Mouse (Mus musculus) myocyte (in vitro differentiated cells): ENCODE data around the gene Ccdc182. TPM values are rescaled to one million over a fixed set of nuclear protein-coding genes. Genes with fewer than 3 reads are reported as not detected.

ENCODE experiments used
- H3K27me3 ChIP-seq: one replicate; pipeline ENCODE4 v1.6.1; 2011; ENCODE audit not compliant: control insufficient read depth, insufficient read depth, insufficient read length
- H3K36me3 ChIP-seq: one replicate; pipeline ENCODE4 v1.6.1; 2011; ENCODE audit not compliant: control insufficient read depth, insufficient read depth
- H3K4me2 ChIP-seq: one replicate; pipeline ENCODE4 v1.6.1; 2011; ENCODE audit warnings: low read depth, control low read depth
- H3K4me3 ChIP-seq: one replicate; pipeline ENCODE4 v1.5.1; 2011; ENCODE audit warnings: mild to moderate bottlenecking, control low read depth, moderate library complexity
- H3K79me2 ChIP-seq: one replicate; pipeline ENCODE4 v1.6.1; 2011; ENCODE audit not compliant: control insufficient read depth, insufficient read depth
- H3ac ChIP-seq: one replicate; pipeline ENCODE4 v1.6.1; 2011; ENCODE audit not compliant: control insufficient read depth, insufficient read length
- CEBPB ChIP-seq: IDR thresholded peaks from 2 replicates; pipeline ENCODE4 v1.6.1; 2011; ENCODE audit warnings: mild to moderate bottlenecking, moderate library complexity; ENCODE audit not compliant: poor library complexity, insufficient read depth, severe bottlenecking
- E2F4 ChIP-seq: IDR thresholded peaks from one replicate; pipeline ENCODE4 v1.6.1; 2011; ENCODE audit warnings: mild to moderate bottlenecking, control low read depth, moderate library complexity; ENCODE audit not compliant: insufficient read depth
- MAX ChIP-seq: IDR thresholded peaks from one replicate; pipeline ENCODE4 v1.6.1; 2011; ENCODE audit warnings: low read depth, mild to moderate bottlenecking, control low read depth
- MYOD1 ChIP-seq, 3 experiments: IDR thresholded peaks; one replicate each; pipeline ENCODE4 v1.6.1; 2011; ENCODE audit warnings: control low read depth in 2 of 3, low read depth in 2 of 3, mild to moderate bottlenecking in 2 of 3, moderate library complexity in 1 of 3; ENCODE audit not compliant: insufficient read length in 2 of 3, control insufficient read depth in 1 of 3
- MYOG ChIP-seq, 3 experiments: IDR thresholded peaks; one replicate each; pipeline ENCODE4 v1.6.1; 2011; ENCODE audit warnings: control low read depth in 2 of 3, low read depth in 2 of 3, mild to moderate bottlenecking in 2 of 3; ENCODE audit not compliant: insufficient read length in 2 of 3, control insufficient read depth in 1 of 3, insufficient read depth in 1 of 3
- POLR2A ChIP-seq: IDR thresholded peaks from one replicate; pipeline ENCODE4 v1.6.1; 2011; ENCODE audit warnings: low read depth, mild to moderate bottlenecking, control low read depth, moderate library complexity; ENCODE audit not compliant: insufficient read length
- POLR2AphosphoS2 ChIP-seq: IDR thresholded peaks from one replicate; pipeline ENCODE4 v1.6.1; 2011; ENCODE audit warnings: low read depth, control low read depth; ENCODE audit not compliant: insufficient read length
- REST ChIP-seq: IDR thresholded peaks from one replicate; pipeline ENCODE4 v1.6.1; 2011; ENCODE audit warnings: mild to moderate bottlenecking, control low read depth, moderate library complexity; ENCODE audit not compliant: insufficient read depth, insufficient read length
- SRF ChIP-seq: IDR thresholded peaks from one replicate; pipeline ENCODE4 v1.6.1; 2011; ENCODE audit warnings: low read depth; ENCODE audit not compliant: control insufficient read depth, insufficient read length
- TCF12 ChIP-seq: IDR thresholded peaks from one replicate; pipeline ENCODE4 v1.6.1; 2011; ENCODE audit warnings: mild to moderate bottlenecking, control low read depth; ENCODE audit not compliant: poor library complexity, insufficient read depth, severe bottlenecking
- TCF3 ChIP-seq: IDR thresholded peaks from one replicate; pipeline ENCODE4 v1.6.1; 2011; ENCODE audit warnings: low read depth, control low read depth; ENCODE audit not compliant: insufficient read length
- USF1 ChIP-seq: IDR thresholded peaks from one replicate; pipeline ENCODE4 v1.6.1; 2011; ENCODE audit warnings: low read depth, mild to moderate bottlenecking, control low read depth, moderate library complexity
- polyA plus RNA-seq: library from polyadenylated mRNA; unstranded; fragments of >200 nt; fragmentation: generic; extraction: Trizol; gene quantifications from one replicate; pipeline ENCODE4 v1.2.1, GENCODE M21; 2012; ENCODE audit warnings: missing spikeins

Gene Ccdc182
- polyA plus RNA-seq, 1 experiment = not detected

DNA sequence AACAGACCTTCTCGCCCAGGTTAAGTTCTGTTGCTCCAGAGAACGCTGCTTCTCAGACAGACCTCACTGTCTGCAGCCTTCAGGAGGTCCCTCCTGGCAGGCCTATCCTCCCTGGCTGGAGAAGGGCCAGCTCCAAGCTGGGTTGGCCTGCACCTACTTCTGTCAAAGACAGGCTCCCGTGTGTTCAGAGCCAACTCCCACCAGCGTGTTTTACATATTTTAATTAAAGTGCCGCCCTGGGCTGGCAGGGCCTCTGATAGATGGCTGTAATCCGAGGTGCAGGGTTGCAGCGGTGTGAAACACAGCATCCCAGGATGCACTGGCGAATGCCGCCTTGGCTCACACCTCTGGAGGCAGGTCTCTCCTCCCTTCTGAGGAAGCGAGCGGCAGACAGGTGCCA is 5.5 kb upstream of the Ccdc182 start:
- H3K27me3 ChIP-seq = no peaks in the 10 kb centered on the region
- no peak overlapping the region for H3K4me3 ChIP-seq
- H3ac ChIP-seq = no peak overlapping the region
- no peaks in the 10 kb centered on the region for H3K79me2 ChIP-seq
- no peaks in the 10 kb centered on the region for H3K36me3 ChIP-seq
- peak overlapping the region; percentile 9 for H3K4me2 ChIP-seq
- TF ChIP-seq TCF12 (no peak), REST (no peak), USF1 (no peak), CEBPB (no peak), POLR2AphosphoS2 (no peak), MYOD1 (IDR thresholded peaks at IDR 0.05; ENCODE audit: control insufficient read depth in 1 of 3, insufficient read length in 2 of 3, low read depth in 2 of 3) (no peak), MAX (no peak), MYOG (IDR thresholded peaks at IDR 0.05; ENCODE audit: control insufficient read depth in 1 of 3, insufficient read depth in 1 of 3, insufficient read length in 2 of 3, low read depth in 2 of 3) (no peak), E2F4 (no peak), TCF3 (no peak), SRF (no peak)

DNA sequence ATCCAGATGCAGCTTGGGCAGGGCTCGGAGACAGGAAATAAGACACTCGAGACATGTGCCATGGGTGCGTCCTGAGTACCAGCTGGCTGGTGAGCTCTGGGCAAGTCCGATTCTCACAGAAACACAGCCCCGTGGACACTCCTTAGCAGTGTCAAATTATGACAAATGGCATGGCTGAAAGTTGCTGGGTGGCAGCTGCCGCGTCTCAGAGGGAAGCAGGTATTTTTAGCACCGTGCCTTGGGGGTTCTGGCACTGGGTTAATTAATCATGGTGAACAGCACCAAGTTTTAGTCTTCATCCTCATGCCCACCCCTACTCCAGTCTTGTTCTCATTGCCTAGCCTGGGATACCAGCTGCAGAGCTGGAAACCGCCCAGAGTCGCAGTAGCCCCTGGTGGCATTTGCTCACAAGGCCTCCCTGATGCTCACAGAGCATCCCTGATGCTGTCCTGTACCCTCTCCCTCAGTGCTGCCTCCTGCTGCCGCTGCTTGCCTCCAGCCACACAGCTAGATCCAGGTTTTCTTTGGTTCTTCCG is 5.0 kb upstream of the Ccdc182 start:
- Histone ChIP-seq H3K36me3 (no peaks in the 10 kb centered on the region), H3K4me2 (no peak overlapping the region), H3K4me3 (no peak overlapping the region), H3ac (no peak overlapping the region), H3K79me2 (no peaks in the 10 kb centered on the region), H3K27me3 (no peaks in the 10 kb centered on the region)
- peak; percentile 71 for TF ChIP-seq TCF12
- TF ChIP-seq MYOD1 (IDR thresholded peaks at IDR 0.05; ENCODE audit: control insufficient read depth in 1 of 3, insufficient read length in 2 of 3, low read depth in 2 of 3) = peak; percentile 48 to 88 (median 57)
- peak; percentile 70 to 94 (median 76) for TF ChIP-seq MYOG (IDR thresholded peaks at IDR 0.05; ENCODE audit: control insufficient read depth in 1 of 3, insufficient read depth in 1 of 3, insufficient read length in 2 of 3, low read depth in 2 of 3)
- TF ChIP-seq TCF3 = peak; percentile 59
- TF ChIP-seq SRF = no peak
- no peak for TF ChIP-seq POLR2A
- TF ChIP-seq CEBPB = no peak

DNA sequence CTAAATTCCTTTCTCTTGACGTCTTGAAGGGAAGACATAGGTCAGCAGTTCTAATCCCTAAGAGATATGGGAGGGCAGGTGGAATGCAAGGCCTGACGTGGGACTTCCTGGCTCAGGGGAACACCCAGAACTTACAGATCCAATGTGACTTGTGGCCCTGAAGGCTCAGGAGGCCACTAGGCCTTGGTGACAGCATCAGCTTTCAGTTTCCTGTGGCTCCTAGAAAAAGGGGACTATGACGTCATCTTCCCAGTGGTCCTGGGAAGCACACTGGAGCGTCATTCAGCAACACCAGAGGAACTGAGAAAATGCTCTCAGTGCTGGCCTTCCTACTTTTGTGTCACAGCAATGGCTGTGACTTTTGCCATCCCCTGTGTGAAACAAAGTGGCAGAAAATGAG is 2.6 kb upstream of the Ccdc182 start:
- TF ChIP-seq CEBPB (no peak), MYOD1 (IDR thresholded peaks at IDR 0.05; ENCODE audit: control insufficient read depth in 1 of 3, insufficient read length in 2 of 3, low read depth in 2 of 3) (no peak), TCF12 (no peak), USF1 (no peak), REST (no peak), MAX (no peak), POLR2A (no peak), POLR2AphosphoS2 (no peak), SRF (no peak), MYOG (IDR thresholded peaks at IDR 0.05; ENCODE audit: control insufficient read depth in 1 of 3, insufficient read depth in 1 of 3, insufficient read length in 2 of 3, low read depth in 2 of 3) (no peak), E2F4 (no peak), TCF3 (no peak)
- H3K4me2 ChIP-seq = no peak overlapping the region
- no peaks in the 10 kb centered on the region for H3K27me3 ChIP-seq
- H3K36me3 ChIP-seq = no peaks in the 10 kb centered on the region
- no peak overlapping the region for H3ac ChIP-seq
- H3K4me3 ChIP-seq = no peak overlapping the region
- no peaks in the 10 kb centered on the region for H3K79me2 ChIP-seq

DNA sequence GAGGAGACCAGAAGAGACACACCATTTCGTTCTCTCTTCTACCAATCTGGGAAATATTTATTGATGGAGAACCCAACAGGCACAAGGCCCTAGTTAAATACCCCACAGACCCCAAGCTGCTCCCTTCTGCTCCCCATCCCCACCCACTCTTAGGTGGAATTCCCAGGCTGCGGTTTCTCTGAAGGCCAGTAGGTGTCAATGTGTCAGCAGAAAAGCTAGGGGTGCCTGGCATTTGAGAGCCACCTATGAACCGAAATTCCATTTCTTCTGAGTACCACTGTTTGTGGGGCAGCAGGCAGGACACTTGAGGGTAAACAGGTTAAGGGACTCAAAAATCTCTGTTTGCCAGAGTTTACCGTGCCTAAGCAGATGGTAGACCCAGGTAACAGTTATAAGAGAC is 2.2 kb upstream of the Ccdc182 start:
- H3K4me2 ChIP-seq = no peak overlapping the region
- no peaks in the 10 kb centered on the region for H3K27me3 ChIP-seq
- no peaks in the 10 kb centered on the region for H3K36me3 ChIP-seq
- H3K79me2 ChIP-seq = no peaks in the 10 kb centered on the region
- no peak for TF ChIP-seq MYOD1 (IDR thresholded peaks at IDR 0.05; ENCODE audit: control insufficient read depth in 1 of 3, insufficient read length in 2 of 3, low read depth in 2 of 3)
- no peak for TF ChIP-seq REST
- TF ChIP-seq POLR2AphosphoS2 = no peak
- no peak for TF ChIP-seq TCF3
- no peak for TF ChIP-seq POLR2A
- TF ChIP-seq MAX = no peak
- no peak for TF ChIP-seq USF1
- no peak for TF ChIP-seq MYOG (IDR thresholded peaks at IDR 0.05; ENCODE audit: control insufficient read depth in 1 of 3, insufficient read depth in 1 of 3, insufficient read length in 2 of 3, low read depth in 2 of 3)
- no peak for TF ChIP-seq E2F4
- no peak for TF ChIP-seq SRF
- TF ChIP-seq CEBPB = no peak
- no peak overlapping the region for H3ac ChIP-seq
- H3K4me3 ChIP-seq = no peak overlapping the region

DNA sequence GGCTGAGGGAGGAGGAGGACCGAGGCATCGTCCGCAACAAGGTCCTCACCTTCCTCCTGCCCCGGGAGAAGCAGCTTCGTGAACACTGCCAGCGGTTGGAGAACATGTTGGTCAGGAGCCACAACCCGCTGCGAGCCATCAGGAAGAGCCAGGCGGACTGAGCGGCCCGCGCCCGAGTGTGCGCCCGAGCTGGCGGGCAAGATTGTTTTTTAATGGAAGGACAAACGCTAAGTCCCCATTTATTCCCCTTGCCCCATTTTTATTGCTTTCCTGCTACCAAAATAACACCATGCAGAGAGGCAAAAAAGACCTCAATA is 494 bp downstream of the Ccdc182 start:
- Histone ChIP-seq H3ac (no peak overlapping the region), H3K4me2 (no peak overlapping the region), H3K27me3 (no peaks in the 10 kb centered on the region), H3K79me2 (no peaks in the 10 kb centered on the region), H3K36me3 (no peaks in the 10 kb centered on the region), H3K4me3 (no peak overlapping the region)
- TF ChIP-seq POLR2AphosphoS2 = no peak
- no peak for TF ChIP-seq CEBPB
- TF ChIP-seq MYOG (IDR thresholded peaks at IDR 0.05; ENCODE audit: control insufficient read depth in 1 of 3, insufficient read depth in 1 of 3, insufficient read length in 2 of 3, low read depth in 2 of 3) = no peak
- TF ChIP-seq SRF = no peak
- no peak for TF ChIP-seq E2F4
- no peak for TF ChIP-seq USF1
- TF ChIP-seq MAX = no peak
- TF ChIP-seq MYOD1 (IDR thresholded peaks at IDR 0.05; ENCODE audit: control insufficient read depth in 1 of 3, insufficient read length in 2 of 3, low read depth in 2 of 3) = no peak
- TF ChIP-seq REST = no peak
